Mouse (Mus musculus) kidney, postnatal 0 days (tissue): ENCODE measurements at regions not wholly inside any gene's neighbourhood (a gene's known extent, or its start where the extent isn't known, plus 50 kb on each side); places are given as distances from the start of the nearest gene placed in this dataset.

Source experiments
- ATAC-seq: fragments of 200-750 bp; cut with Nextera tagmentation; replicated peaks from 2 replicates; pipeline ENCODE4 v1.8.0; 2017; ENCODE audit warnings: low read depth, moderate number of reproducible peaks, moderate TSS enrichment, moderate library complexity; ENCODE audit not compliant: low FRiP score
- DNase-seq: peaks from one replicate; pipeline ENCODE4 v3.0.0-alpha.2; 2016; ENCODE audit warnings: low spot score
- H3K27ac ChIP-seq: fragments of 300-500 bp; sonication (generic); 2 replicates; pipeline ENCODE4 v1.5.1; 2014; ENCODE audit warnings: mild to moderate bottlenecking
- H3K27me3 ChIP-seq: fragments of 300-500 bp; sonication (generic); 2 replicates; pipeline ENCODE4 v1.6.1; 2014; ENCODE audit warnings: low read length, mixed read lengths; ENCODE audit not compliant: insufficient read depth
- H3K36me3 ChIP-seq: fragments of 300-500 bp; sonication (generic); 2 replicates; pipeline ENCODE4 v1.6.1; 2014; ENCODE audit warnings: low read length, mixed read lengths; ENCODE audit not compliant: insufficient read depth
- H3K4me1 ChIP-seq: fragments of 300-500 bp; sonication (generic); replicated peaks from 2 replicates; pipeline ENCODE4 v1.6.1; 2014; ENCODE audit warnings: antibody characterized with exemption, low read length, mixed read lengths; ENCODE audit not compliant: insufficient read depth
- H3K4me2 ChIP-seq: fragments of 300-500 bp; sonication (generic); 2 replicates; pipeline ENCODE4 v1.6.1; 2014; ENCODE audit warnings: mild to moderate bottlenecking, low read length, moderate library complexity, mixed read lengths
- H3K4me3 ChIP-seq: fragments of 300-500 bp; sonication (generic); replicated peaks from 2 replicates; pipeline ENCODE4 v1.5.1; 2014; ENCODE audit warnings: low read depth, low read length
- H3K9ac ChIP-seq: fragments of 300-500 bp; sonication (generic); 2 replicates; pipeline ENCODE4 v1.6.1; 2014; ENCODE audit warnings: low read depth, low read length
- H3K9me3 ChIP-seq: fragments of 300-500 bp; sonication (generic); replicated peaks from 2 replicates; pipeline ENCODE4 v1.6.1; 2016; ENCODE audit warnings: low read length, inconsistent platforms, mixed read lengths
- CTCF ChIP-seq: IDR thresholded peaks from 2 replicates; pipeline ENCODE4 v1.5.1; 2016; ENCODE audit warnings: antibody characterized with exemption, low read depth, mild to moderate bottlenecking, moderate library complexity
- WGBS: fragments of 180-500 bp; shearing (Covaris S2); extraction: QIAGEN DNeasy Blood & Tissue Kit; methylation state at CpG from one replicate; pipeline ENCODE4 v1.1.7; 2014; 5-methylcytosine and 5-hydroxymethylcytosine counted together

GRCm38 (mm10) chr5:51329142-51329541 lies 238.4 kb downstream of the Ppargc1a start:
- H3K36me3 ChIP-seq: no peaks in the 10 kb centered on the region
- TF ChIP-seq CTCF: no peak
- H3K4me1 ChIP-seq: no peaks in the 10 kb centered on the region
- H3K4me2 ChIP-seq: no peak overlapping the region
- no peak overlapping the region for H3K27ac ChIP-seq
- no peak overlapping the region for H3K4me3 ChIP-seq
- no peak for ATAC-seq
- DNase-seq: no peak
- H3K27me3 ChIP-seq: no peaks in the 10 kb centered on the region
- 87% methylated on average over 3 of the region's 3 CpGs for WGBS
- H3K9me3 ChIP-seq: no peaks in the 10 kb centered on the region
- no peak overlapping the region for H3K9ac ChIP-seq

- no peak overlapping the region for H3K4me3 ChIP-seq
- no peaks in the 10 kb centered on the region for H3K9me3 ChIP-seq
- no peak overlapping the region for H3K27ac ChIP-seq
- ATAC-seq (no peak), DNase-seq (no peak)
- TF ChIP-seq CTCF: no peak
- no peaks in the 10 kb centered on the region for H3K27me3 ChIP-seq
- H3K4me2 ChIP-seq: no peak overlapping the region
- H3K9ac ChIP-seq: no peak overlapping the region
- H3K36me3 ChIP-seq: no peaks in the 10 kb centered on the region
- WGBS: 84% methylated on average over 1 of the region's 1 CpGs
- no peaks in the 10 kb centered on the region for H3K4me1 ChIP-seq
Observed at GRCm38 (mm10) chr5:51289191-51289590, 278.3 kb downstream of the Ppargc1a start.

- DNase-seq (no peak), ATAC-seq (no peak)
- 76% methylated on average over 2 of the region's 2 CpGs for WGBS
- Histone ChIP-seq H3K4me1 (no peaks in the 10 kb centered on the region), H3K36me3 (no peaks in the 10 kb centered on the region), H3K4me2 (no peak overlapping the region), H3K9ac (no peak overlapping the region), H3K9me3 (no peaks in the 10 kb centered on the region), H3K27ac (no peak overlapping the region), H3K27me3 (no peaks in the 10 kb centered on the region), H3K4me3 (no peak overlapping the region)
- TF ChIP-seq CTCF: no peak
Observed at GRCm38 (mm10) chr5:51288234-51288633, 279.3 kb downstream of the Ppargc1a start.

GRCm38 (mm10) chr5:51241156-51241555 lies 326.4 kb downstream of the Ppargc1a start:
- 46% methylated on average over 2 of the region's 2 CpGs for WGBS
- H3K9ac ChIP-seq: no peak overlapping the region
- H3K4me2 ChIP-seq: no peak overlapping the region
- H3K36me3 ChIP-seq: no peaks in the 10 kb centered on the region
- H3K4me3 ChIP-seq: no peak overlapping the region
- TF ChIP-seq CTCF: no peak
- no peaks in the 10 kb centered on the region for H3K4me1 ChIP-seq
- DNase-seq: no peak
- H3K27me3 ChIP-seq: no peaks in the 10 kb centered on the region
- no peak overlapping the region for H3K27ac ChIP-seq
- ATAC-seq: no peak
- no peaks in the 10 kb centered on the region; the same call in 1 of the 2 replicates for H3K9me3 ChIP-seq

- ATAC-seq: no peak
Observed at GRCm38 (mm10) chr5:51234004-51234355, 333.5 kb downstream of the Ppargc1a start.

GRCm38 (mm10) chr5:51233271-51234003 lies 334.1 kb downstream of the Ppargc1a start:
- DNase-seq: peak; percentile 49
- 29% methylated on average over 5 of the region's 5 CpGs for WGBS
- no peak for ATAC-seq

More at GRCm38 (mm10) chr5:51234004-51234355, 333.5 kb downstream of the Ppargc1a start:
- TF ChIP-seq CTCF: no peak
- WGBS: 54% methylated on average over 2 of the region's 2 CpGs
- Histone ChIP-seq H3K4me3 (no peak overlapping the region), H3K27me3 (no peaks in the 10 kb centered on the region), H3K27ac (no peak overlapping the region), H3K9ac (no peak overlapping the region), H3K4me1 (no peaks in the 10 kb centered on the region), H3K36me3 (no peaks in the 10 kb centered on the region), H3K9me3 (no peaks in the 10 kb centered on the region), H3K4me2 (no peak overlapping the region)
- DNase-seq: no peak

GRCm38 (mm10) chr5:51229806-51230205 lies 337.7 kb downstream of the Ppargc1a start:
- Histone ChIP-seq H3K27ac (no peak overlapping the region), H3K4me1 (no peaks in the 10 kb centered on the region), H3K36me3 (no peaks in the 10 kb centered on the region), H3K27me3 (no peaks in the 10 kb centered on the region), H3K9me3 (no peaks in the 10 kb centered on the region), H3K9ac (no peak overlapping the region), H3K4me2 (no peak overlapping the region), H3K4me3 (no peak overlapping the region)
- WGBS: 96% methylated on average over 2 of the region's 2 CpGs
- no peak for ATAC-seq
- TF ChIP-seq CTCF: no peak
- no peak for DNase-seq

More at GRCm38 (mm10) chr5:51233271-51234003, 334.1 kb downstream of the Ppargc1a start:
- H3K4me3 ChIP-seq: no peak overlapping the region
- H3K36me3 ChIP-seq: no peaks in the 10 kb centered on the region
- no peak overlapping the region for H3K4me2 ChIP-seq
- no peak overlapping the region for H3K27ac ChIP-seq
- no peaks in the 10 kb centered on the region for H3K9me3 ChIP-seq
- H3K4me1 ChIP-seq: no peaks in the 10 kb centered on the region
- TF ChIP-seq CTCF: no peak
- no peak overlapping the region for H3K9ac ChIP-seq
- H3K27me3 ChIP-seq: no peaks in the 10 kb centered on the region
